Mouse (Mus musculus) lung, adult 2 months (tissue): ENCODE results near the gene Tpt1. TPM values are rescaled to one million over a fixed set of nuclear protein-coding genes. Genes with fewer than 3 reads are reported as not detected.
"Not testable (repeated sequence)": the region's sequence is repeated elsewhere in the genome, so short reads cannot be mapped to it uniquely, and the experiment has no call there.

Experiments
- DNase-seq: peaks from one replicate; pipeline ENCODE4 v3.0.0; 2022
- H3K4me1 ChIP-seq: fragments of 200-500 bp; 2 replicates; pipeline ENCODE4 v1.6.1; 2011; ENCODE audit warnings: low read length; ENCODE audit not compliant: control insufficient read depth, insufficient read depth
- H3K4me3 ChIP-seq: fragments of 200-500 bp; replicated peaks from 2 replicates; pipeline ENCODE3; 2011; ENCODE audit warnings: low read depth, mild to moderate bottlenecking, control low read depth, low read length; ENCODE audit errors: extremely low read depth
- CTCF ChIP-seq: fragments of 200-500 bp; IDR thresholded peaks from 2 replicates; pipeline ENCODE4 v1.5.1; 2011; ENCODE audit warnings: mild to moderate bottlenecking, low read length, control low read depth; ENCODE audit not compliant: insufficient read depth
- POLR2A ChIP-seq: fragments of 200-500 bp; IDR thresholded peaks from 2 replicates; pipeline ENCODE4 v1.6.1; 2011; ENCODE audit warnings: low read depth, mild to moderate bottlenecking, control low read depth, low read length, borderline replicate concordance; ENCODE audit errors: extremely low read depth
- WGBS: fragments of 180-500 bp; shearing (Covaris S2); methylation state at CpG from one replicate; pipeline ENCODE4 v1.1.7; 2018; 5-methylcytosine and 5-hydroxymethylcytosine counted together
- polyA plus RNA-seq: library from polyadenylated mRNA; depleted of rRNA; stranded (reverse); fragments of >200 nt; gene quantifications from 2 replicates; pipeline ENCODE4 v1.2.3, GENCODE M21; 2012

The Tpt1 gene
- polyA plus RNA-seq, 1 experiment, result 1,159 TPM

GRCm38 (mm10) chr14:75858181-75858580 is 13.3 kb downstream of the Tpt1 start:
- WGBS, result 51% methylated on average over 2 of the region's 2 CpGs
- no peak overlapping the region for H3K4me3 ChIP-seq
- DNase-seq, result no peak
- no peaks in the 10 kb centered on the region for H3K4me1 ChIP-seq
- TF ChIP-seq CTCF, result no peak

DNA sequence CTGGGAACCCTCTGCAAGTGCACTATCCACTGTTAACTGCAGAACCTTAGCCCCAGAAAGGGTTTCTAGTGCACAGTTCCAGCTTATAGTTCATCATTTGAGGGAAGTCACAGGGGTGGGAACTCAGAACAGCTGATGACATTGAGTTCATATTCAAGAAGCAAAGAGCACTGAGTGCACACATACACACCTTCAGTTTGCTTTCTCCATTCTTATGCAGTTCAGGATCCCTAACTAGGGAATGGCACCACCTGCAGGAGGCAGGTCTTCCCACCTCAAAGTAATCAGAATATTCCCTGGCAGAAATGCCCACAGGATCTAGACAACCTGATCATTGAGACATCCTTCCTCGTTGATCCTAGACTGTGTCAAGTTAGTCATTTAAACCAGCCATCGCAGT is 14.7 kb downstream of the Tpt1 start:
- no peak for DNase-seq
- Histone ChIP-seq H3K4me3 (no peak overlapping the region), H3K4me1 (peaks cover 7% of the 10 kb centered on the region)
- WGBS, result 81% methylated on average over 2 of the region's 2 CpGs
- TF ChIP-seq POLR2A (no peak), CTCF (no peak)

DNA sequence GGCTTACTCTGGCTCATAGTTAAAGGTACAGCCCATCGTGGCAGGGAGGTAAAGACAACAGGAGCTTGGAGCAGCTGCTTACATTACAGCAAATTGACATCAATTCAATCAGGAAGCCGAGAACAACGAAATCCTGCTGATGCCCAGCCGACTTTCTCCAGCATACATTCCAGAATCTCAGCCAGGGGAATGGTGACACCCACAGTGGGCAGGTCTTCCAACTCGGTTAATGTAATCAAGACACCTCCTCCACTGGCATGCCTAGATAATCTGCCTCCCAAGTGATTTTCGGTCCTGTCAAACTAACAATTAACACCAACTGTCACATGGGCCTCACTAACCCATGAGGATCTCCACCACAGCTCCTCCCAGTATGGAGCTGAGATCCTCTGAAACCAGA is 17.8 kb downstream of the Tpt1 start:
- H3K4me3 ChIP-seq, result no peak overlapping the region
- no peak for TF ChIP-seq POLR2A
- peaks cover 7% of the 10 kb centered on the region for H3K4me1 ChIP-seq
- 63% methylated on average over 6 of the region's 6 CpGs for WGBS
- DNase-seq, result no peak

- no peak for TF ChIP-seq POLR2A
- no peak for TF ChIP-seq CTCF
- 15% methylated on average over 7 of the region's 7 CpGs for WGBS
- Histone ChIP-seq H3K4me3 (no peak overlapping the region), H3K4me1 (peaks cover 7% of the 10 kb centered on the region)
- peak; percentile 52 for DNase-seq
Observed at GRCm38 (mm10) chr14:75863549-75864409, 18.9 kb downstream of the Tpt1 start.

- DNase-seq, result peak; percentile 40
- Histone ChIP-seq H3K4me3 (no peak overlapping the region), H3K4me1 (peaks cover 7% of the 10 kb centered on the region)
- TF ChIP-seq POLR2A (no peak), CTCF (no peak)
- 61% methylated on average over 9 of the region's 9 CpGs for WGBS
Observed at GRCm38 (mm10) chr14:75866706-75867333, 21.9 kb downstream of the Tpt1 start.

- not testable (repeated sequence) for H3K4me3 ChIP-seq, DNase-seq, H3K4me1 ChIP-seq
- WGBS, result 96% methylated on average over 3 of the region's 3 CpGs
Observed at GRCm38 (mm10) chr14:75868028-75868427, 23.1 kb downstream of the Tpt1 start.

- H3K4me1 ChIP-seq, result no peaks in the 10 kb centered on the region
- 83% methylated on average over 14 of the region's 14 CpGs for WGBS
- no peak for DNase-seq
- TF ChIP-seq CTCF (no peak), POLR2A (no peak)
- H3K4me3 ChIP-seq, result no peak overlapping the region
Observed at GRCm38 (mm10) chr14:75869769-75870363, 25.0 kb downstream of the Tpt1 start.

DNA sequence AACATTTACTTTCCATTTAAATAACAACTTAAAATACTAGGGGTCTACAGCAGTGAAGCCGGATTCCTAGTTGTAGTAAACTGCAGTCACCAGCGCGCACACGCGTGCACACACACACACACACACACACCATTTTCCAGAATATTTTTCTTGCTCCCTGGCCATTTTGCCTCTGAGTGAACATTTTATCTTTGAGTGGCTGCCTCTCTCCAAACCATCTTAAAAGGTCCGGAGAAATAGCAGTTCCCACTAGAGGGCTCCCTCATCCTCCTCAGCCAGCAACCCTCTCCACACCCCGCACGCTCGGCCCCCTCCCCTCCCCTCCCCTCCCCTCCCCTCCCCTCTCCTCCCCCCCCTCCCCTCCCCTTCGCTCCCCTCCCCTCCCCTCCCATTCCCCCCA is 25.7 kb downstream of the Tpt1 start:
- Histone ChIP-seq H3K4me1 (no peaks in the 10 kb centered on the region), H3K4me3 (peak overlapping the region; percentile 43)
- 18% methylated on average over 9 of the region's 10 CpGs for WGBS
- TF ChIP-seq POLR2A (no peak), CTCF (peak; percentile 38)
- no peak for DNase-seq

- TF ChIP-seq CTCF (no peak), POLR2A (no peak)
- Histone ChIP-seq H3K4me1 (no peaks in the 10 kb centered on the region), H3K4me3 (no peak overlapping the region)
- no peak for DNase-seq
- WGBS, result 13% methylated on average over 4 of the region's 5 CpGs
Observed at GRCm38 (mm10) chr14:75871111-75871510, 26.2 kb downstream of the Tpt1 start.

- Histone ChIP-seq H3K4me1 (no peaks in the 10 kb centered on the region), H3K4me3 (no peak overlapping the region)
- DNase-seq, result no peak
- 93% methylated on average over 4 of the region's 4 CpGs for WGBS
- TF ChIP-seq POLR2A (no peak), CTCF (no peak)
Observed at GRCm38 (mm10) chr14:75871750-75872149, 26.9 kb downstream of the Tpt1 start.

GRCm38 (mm10) chr14:75873612-75874011 is 28.7 kb downstream of the Tpt1 start:
- WGBS, result 42% methylated on average over 9 of the region's 9 CpGs
- DNase-seq, result peak; percentile 32
- TF ChIP-seq CTCF, result no peak
- TF ChIP-seq POLR2A, result no peak
- H3K4me1 ChIP-seq, result no peaks in the 10 kb centered on the region
- H3K4me3 ChIP-seq, result no peak overlapping the region
